Mouse (Mus musculus) kidney, postnatal 10 days (tissue): ENCODE data around the gene AC124108.1.

Experiments
- DNase-seq: peaks from one replicate; pipeline ENCODE4 v3.0.0; 2021; ENCODE audit warnings: mixed read lengths

AC124108.1 gene

GRCm38 (mm10) chr1:132202771-132203170, 11.5 kb downstream of the AC124108.1 start:
- DNase-seq: no peak

GRCm38 (mm10) chr1:132205958-132206357, 14.7 kb downstream of the AC124108.1 start:
- DNase-seq: no peak

GRCm38 (mm10) chr1:132206828-132207227, 15.6 kb downstream of the AC124108.1 start:
- DNase-seq: no peak

- DNase-seq: no peak
Observed at GRCm38 (mm10) chr1:132208154-132208553, 16.9 kb downstream of the AC124108.1 start.

GRCm38 (mm10) chr1:132209400-132209799, 18.1 kb downstream of the AC124108.1 start:
- DNase-seq: no peak

GRCm38 (mm10) chr1:132210922-132211321, 19.7 kb downstream of the AC124108.1 start:
- DNase-seq: peak; percentile 57

GRCm38 (mm10) chr1:132211672-132212071, 20.4 kb downstream of the AC124108.1 start:
- no peak for DNase-seq

- DNase-seq: peak; percentile 70
Observed at GRCm38 (mm10) chr1:132212218-132212617, 21.0 kb downstream of the AC124108.1 start.

GRCm38 (mm10) chr1:132213076-132213475, 21.8 kb downstream of the AC124108.1 start:
- peak; percentile 57 for DNase-seq

- DNase-seq: no peak
Observed at GRCm38 (mm10) chr1:132216276-132216675, 25.0 kb downstream of the AC124108.1 start.

GRCm38 (mm10) chr1:132221627-132222026, 30.4 kb downstream of the AC124108.1 start:
- DNase-seq: no peak

- no peak for DNase-seq
Observed at GRCm38 (mm10) chr1:132222166-132222565, 30.9 kb downstream of the AC124108.1 start.

- DNase-seq: no peak
Observed at GRCm38 (mm10) chr1:132226297-132227080, 35.2 kb downstream of the AC124108.1 start.

GRCm38 (mm10) chr1:132229667-132230066, 38.4 kb downstream of the AC124108.1 start, which contains the start of gene Gm10188:
TSS of gene Gm10188 (minus strand) at chr1:132229767.
- no peak for DNase-seq

- DNase-seq: no peak
Observed at GRCm38 (mm10) chr1:132231470-132232274, 40.4 kb downstream of the AC124108.1 start.

- DNase-seq: peak; percentile 64
Observed at GRCm38 (mm10) chr1:132233566-132233965, 42.3 kb downstream of the AC124108.1 start.

- no peak for DNase-seq
Observed at GRCm38 (mm10) chr1:132234757-132235273, 43.6 kb downstream of the AC124108.1 start.

- DNase-seq: peak; percentile 80
Observed at GRCm38 (mm10) chr1:132237585-132238159, 46.4 kb downstream of the AC124108.1 start.

GRCm38 (mm10) chr1:132245010-132245409, 53.8 kb downstream of the AC124108.1 start:
- DNase-seq: no peak

- no peak for DNase-seq
Observed at GRCm38 (mm10) chr1:132246137-132246536, 54.9 kb downstream of the AC124108.1 start.

- no peak for DNase-seq
Observed at GRCm38 (mm10) chr1:132246641-132247040, 55.4 kb downstream of the AC124108.1 start.

- DNase-seq: no peak
Observed at GRCm38 (mm10) chr1:132254467-132254866, 63.2 kb downstream of the AC124108.1 start.
